Mouse (Mus musculus): Measurements from ENCODE around the gene Btrc.

DNA sequence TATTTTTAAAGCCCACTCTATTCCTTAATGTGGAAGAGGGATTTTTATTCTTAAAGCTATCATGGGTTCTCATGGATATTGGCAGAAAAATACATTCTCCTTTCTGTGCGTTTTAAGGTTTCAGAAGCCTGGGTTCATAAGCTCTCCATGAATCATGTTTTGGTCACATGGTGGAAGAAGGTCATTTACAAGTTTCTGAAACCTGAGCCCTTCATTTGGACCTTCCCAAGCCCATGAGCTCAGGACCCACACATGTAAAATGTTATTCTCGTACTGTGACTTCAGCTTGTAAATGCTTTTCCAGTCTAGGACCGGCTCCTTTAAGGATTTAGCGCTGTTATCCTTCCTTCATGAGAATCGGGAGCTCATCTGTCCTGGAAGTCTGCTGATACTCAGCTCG lies 116.0 kb downstream of the Btrc start:
- no peak for TF ChIP-seq CTCF (IDR thresholded peaks at IDR 0.05; ENCODE audit: low read depth)
- no peak for TF ChIP-seq EP300 (IDR thresholded peaks at IDR 0.05; ENCODE audit: low read depth)
